Mouse (Mus musculus): ENCODE data around the gene Clpx. TPM values are rescaled to one million over a fixed set of nuclear protein-coding genes. Genes with fewer than 3 reads are reported as not detected.

Clpx gene
- 8.0 and 13.0 TPM in 2 replicates for polyA plus RNA-seq (2012; ENCODE audit: low replicate concordance)

GRCm38 (mm10) chr9:65293973-65294715, at the start of gene Clpx:
Clpx (plus strand) TSS chr9:65294260.

GRCm38 (mm10) chr9:65264959-65265358, 29.1 kb upstream of the Clpx start, which contains the start of gene Cilp:
Cilp (plus strand) TSS chr9:65265180.

GRCm38 (mm10) chr9:65345854-65346475, 51.9 kb downstream of the Clpx start, which contains the start of gene Pdcd7:
Pdcd7 (plus strand) TSS chr9:65346104.

GRCm38 (mm10) chr9:65360641-65361448, 66.8 kb downstream of the Clpx start, which contains the start of gene Ubap1l:
Ubap1l (plus strand) TSS chr9:65361041.

Other genes starting within 250 kb of the Clpx start
- gene Igdcc4, start 192.8 kb upstream of the Clpx start, polyA plus RNA-seq (2012; ENCODE audit: low replicate concordance) = 0.17 and 0.36 TPM in 2 replicates
- gene Igdcc3, start 153.1 kb upstream of the Clpx start, polyA plus RNA-seq (2012; ENCODE audit: low replicate concordance) = 0.03 and 0.10 TPM in 2 replicates
- 4.7 and 16.1 TPM in 2 replicates for gene Parp16, start 98.9 kb upstream of the Clpx start, polyA plus RNA-seq (2012; ENCODE audit: low replicate concordance)
- gene Cilp, start 29.1 kb upstream of the Clpx start, polyA plus RNA-seq (2012; ENCODE audit: low replicate concordance) = 0.04 TPM in 2 replicates
- gene Pdcd7, start 51.8 kb downstream of the Clpx start, polyA plus RNA-seq (2012; ENCODE audit: low replicate concordance) = 19.0 and 54.3 TPM in 2 replicates
- gene Ubap1l, start 66.8 kb downstream of the Clpx start, polyA plus RNA-seq (2012; ENCODE audit: low replicate concordance) = 0.43 and 0.84 TPM in 2 replicates
- gene Kbtbd13, start 97.4 kb downstream of the Clpx start, polyA plus RNA-seq (2012; ENCODE audit: low replicate concordance) = 0.03 TPM in 1 of 2 replicates, not detected in the other
- gene Rasl12, start 104.2 kb downstream of the Clpx start, polyA plus RNA-seq (2012; ENCODE audit: low replicate concordance) = 1.4 and 1.5 TPM in 2 replicates
- gene Slc51b, start 128.7 kb downstream of the Clpx start, polyA plus RNA-seq (2012; ENCODE audit: low replicate concordance) = not detected in 2 replicates
- 11.1 and 17.8 TPM in 2 replicates for gene Mtfmt, start 141.5 kb downstream of the Clpx start, polyA plus RNA-seq (2012; ENCODE audit: low replicate concordance)
- gene Spg21, start 166.7 kb downstream of the Clpx start, polyA plus RNA-seq (2012; ENCODE audit: low replicate concordance) = 40.1 and 57.2 TPM in 2 replicates
- gene Ankdd1a, start 225.9 kb downstream of the Clpx start, polyA plus RNA-seq (2012; ENCODE audit: low replicate concordance) = not detected in 2 replicates